Mouse (Mus musculus) hindbrain, embryonic 16.5 days (tissue): ENCODE data around the gene Arid2. TPM values are rescaled to one million over a fixed set of nuclear protein-coding genes. Genes with fewer than 3 reads are reported as not detected.
"Not testable (repeated sequence)": the region's sequence is repeated elsewhere in the genome, so short reads cannot be mapped to it uniquely, and the experiment has no call there.

ENCODE experiments used
- ATAC-seq: fragments of 200-750 bp; cut with Nextera tagmentation; 2 replicates; pipeline ENCODE4 v1.8.0; 2017; ENCODE audit warnings: moderate TSS enrichment, moderate library complexity
- H3K27ac ChIP-seq: fragments of 300-500 bp; sonication (generic); 2 replicates; pipeline ENCODE4 v1.5.1; 2014; ENCODE audit warnings: low read depth, mild to moderate bottlenecking, control low read depth, low read length, moderate library complexity
- H3K27me3 ChIP-seq: fragments of 300-500 bp; sonication (generic); replicated peaks from 2 replicates; pipeline ENCODE4 v1.6.1; 2014; ENCODE audit warnings: low read length; ENCODE audit not compliant: control insufficient read depth, insufficient read depth
- H3K36me3 ChIP-seq: fragments of 300-500 bp; sonication (generic); 2 replicates; pipeline ENCODE4 v1.6.1; 2014; ENCODE audit warnings: mild to moderate bottlenecking, low read length, moderate library complexity, mixed read lengths; ENCODE audit not compliant: control insufficient read depth, insufficient read depth
- H3K4me1 ChIP-seq: fragments of 300-500 bp; sonication (generic); 2 replicates; pipeline ENCODE4 v1.6.1; 2014; ENCODE audit warnings: low read depth, low read length; ENCODE audit not compliant: control insufficient read depth, insufficient read depth
- H3K4me2 ChIP-seq: fragments of 300-500 bp; sonication (generic); 2 replicates; pipeline ENCODE4 v1.6.1; 2014; ENCODE audit warnings: mild to moderate bottlenecking, low read length, control low read depth, moderate library complexity
- H3K4me3 ChIP-seq: fragments of 300-500 bp; sonication (generic); 2 replicates; pipeline ENCODE4 v1.5.1; 2014; ENCODE audit warnings: mild to moderate bottlenecking, low read length, control low read depth, moderate library complexity
- H3K9ac ChIP-seq: fragments of 300-500 bp; sonication (generic); 2 replicates; pipeline ENCODE4 v1.6.1; 2014; ENCODE audit warnings: low read depth, mild to moderate bottlenecking, control low read depth, low read length, moderate library complexity
- H3K9me3 ChIP-seq: fragments of 300-500 bp; sonication (generic); 2 replicates; pipeline ENCODE4 v1.6.1; 2014; ENCODE audit warnings: mild to moderate bottlenecking, low read length, moderate library complexity; ENCODE audit not compliant: control insufficient read depth
- WGBS: fragments of 180-500 bp; shearing (Covaris S2); extraction: QIAGEN DNeasy Blood & Tissue Kit; methylation state at CpG from one replicate; pipeline ENCODE4 v1.1.7; 2014; 5-methylcytosine and 5-hydroxymethylcytosine counted together
- polyA plus RNA-seq: library from polyadenylated mRNA; unstranded; fragments of >200 nt; fragmentation: Nextera tagmentation; extraction: Ambion mirVana; gene quantifications from 2 replicates; pipeline ENCODE4 v1.2.1, GENCODE M21; 2015

Gene Arid2
- polyA plus RNA-seq, 1 experiment from 2014 or later = 15.0 TPM

- ATAC-seq = no peak
- H3K9ac ChIP-seq = no peak overlapping the region
- no peak overlapping the region for H3K27ac ChIP-seq
- H3K27me3 ChIP-seq = no peaks in the 10 kb centered on the region
- no peak overlapping the region for H3K4me3 ChIP-seq
- H3K9me3 ChIP-seq = no peaks in the 10 kb centered on the region
- H3K36me3 ChIP-seq = peaks cover 10% of the 10 kb centered on the region
- WGBS = 90% methylated on average over 4 of the region's 4 CpGs
- no peaks in the 10 kb centered on the region for H3K4me1 ChIP-seq
- H3K4me2 ChIP-seq = no peak overlapping the region
Measured at GRCm38 (mm10) chr15:96406253-96406652, 118.9 kb downstream of the Arid2 start.

GRCm38 (mm10) chr15:96407151-96407550 is 119.8 kb downstream of the Arid2 start:
- Histone ChIP-seq H3K4me3 (no peak overlapping the region), H3K4me2 (no peak overlapping the region), H3K27me3 (no peaks in the 10 kb centered on the region), H3K9ac (no peak overlapping the region), H3K27ac (no peak overlapping the region), H3K36me3 (peaks cover 9% of the 10 kb centered on the region), H3K9me3 (no peaks in the 10 kb centered on the region), H3K4me1 (no peaks in the 10 kb centered on the region)
- no peak for ATAC-seq
- 81% methylated on average over 2 of the region's 2 CpGs for WGBS

GRCm38 (mm10) chr15:96408717-96409121 is 121.4 kb downstream of the Arid2 start:
- no peak overlapping the region for H3K27ac ChIP-seq
- peaks cover 4% of the 10 kb centered on the region for H3K36me3 ChIP-seq
- 86% methylated on average over 6 of the region's 6 CpGs for WGBS
- ATAC-seq = 0 out of 2 replicates have a peak, but pooled peaks have one; percentile 37
- no peaks in the 10 kb centered on the region for H3K9me3 ChIP-seq
- no peak overlapping the region for H3K9ac ChIP-seq
- no peak overlapping the region for H3K4me2 ChIP-seq
- H3K4me3 ChIP-seq = no peak overlapping the region
- no peaks in the 10 kb centered on the region for H3K4me1 ChIP-seq
- H3K27me3 ChIP-seq = no peaks in the 10 kb centered on the region

GRCm38 (mm10) chr15:96418161-96418560 is 130.8 kb downstream of the Arid2 start:
- Histone ChIP-seq H3K4me1 (no peaks in the 10 kb centered on the region), H3K9ac (no peak overlapping the region), H3K4me2 (no peak overlapping the region), H3K9me3 (no peaks in the 10 kb centered on the region), H3K27me3 (no peaks in the 10 kb centered on the region), H3K27ac (no peak overlapping the region), H3K4me3 (no peak overlapping the region), H3K36me3 (peaks cover 29% of the 10 kb centered on the region)
- 91% methylated on average over 12 of the region's 12 CpGs for WGBS
- no peak for ATAC-seq

- no peak for ATAC-seq
- Histone ChIP-seq H3K4me3 (no peak overlapping the region), H3K36me3 (peaks cover 21% of the 10 kb centered on the region), H3K4me2 (no peak overlapping the region), H3K4me1 (no peaks in the 10 kb centered on the region), H3K9ac (no peak overlapping the region), H3K9me3 (no peaks in the 10 kb centered on the region), H3K27ac (no peak overlapping the region), H3K27me3 (no peaks in the 10 kb centered on the region)
- WGBS = 96% methylated on average over 8 of the region's 8 CpGs
Measured at GRCm38 (mm10) chr15:96419920-96420319, 132.6 kb downstream of the Arid2 start.

GRCm38 (mm10) chr15:96434202-96434601 is 146.9 kb downstream of the Arid2 start:
- H3K4me2 ChIP-seq = no peak overlapping the region
- no peak overlapping the region for H3K4me3 ChIP-seq
- H3K9me3 ChIP-seq = no peaks in the 10 kb centered on the region
- H3K36me3 ChIP-seq = peaks cover 3% of the 10 kb centered on the region; the same call in 1 of the 2 replicates
- H3K4me1 ChIP-seq = no peaks in the 10 kb centered on the region
- no peak overlapping the region for H3K27ac ChIP-seq
- no peaks in the 10 kb centered on the region for H3K27me3 ChIP-seq
- 98% methylated on average over 1 of the region's 1 CpGs for whole genome bisulfite sequencing
- no peak overlapping the region for H3K9ac ChIP-seq
- ATAC-seq = no peak

GRCm38 (mm10) chr15:96441480-96441879 is 154.2 kb downstream of the Arid2 start:
- H3K9me3 ChIP-seq, H3K36me3 ChIP-seq, H3K4me1 ChIP-seq, ATAC-seq, H3K4me3 ChIP-seq, H3K9ac ChIP-seq, H3K27me3 ChIP-seq, H3K27ac ChIP-seq, H3K4me2 ChIP-seq: not testable (repeated sequence)
- 84% methylated on average over 5 of the region's 6 CpGs for WGBS

- WGBS = 84% methylated on average over 10 of the region's 10 CpGs
- no peak for ATAC-seq
Measured at GRCm38 (mm10) chr15:96446785-96447184, 159.5 kb downstream of the Arid2 start.

GRCm38 (mm10) chr15:96448656-96449299 is 161.5 kb downstream of the Arid2 start:
- H3K27ac ChIP-seq = no peak overlapping the region
- H3K27me3 ChIP-seq = no peaks in the 10 kb centered on the region
- no peak for ATAC-seq
- H3K36me3 ChIP-seq = no peaks in the 10 kb centered on the region; the same call in 1 of the 2 replicates
- WGBS = 95% methylated on average over 7 of the region's 7 CpGs
- H3K9me3 ChIP-seq = no peaks in the 10 kb centered on the region
- no peak overlapping the region for H3K4me2 ChIP-seq
- H3K9ac ChIP-seq = no peak overlapping the region
- H3K4me1 ChIP-seq = no peaks in the 10 kb centered on the region
- H3K4me3 ChIP-seq = no peak overlapping the region

More at GRCm38 (mm10) chr15:96446785-96447184, 159.5 kb downstream of the Arid2 start:
- Histone ChIP-seq H3K9me3 (no peaks in the 10 kb centered on the region), H3K4me1 (no peaks in the 10 kb centered on the region), H3K9ac (no peak overlapping the region), H3K4me2 (no peak overlapping the region), H3K27me3 (no peaks in the 10 kb centered on the region), H3K4me3 (no peak overlapping the region), H3K36me3 (no peaks in the 10 kb centered on the region; the same call in 1 of the 2 replicates), H3K27ac (no peak overlapping the region)
